Mouse (Mus musculus): ENCODE measurements around the gene Casp7.
"Not testable (repeated sequence)": the region's sequence is repeated elsewhere in the genome, so short reads cannot be mapped to it uniquely, and the experiment has no call there.

Casp7 gene

GRCm38 (mm10) chr19:56385546-56385945, 11.4 kb upstream of the Casp7 start:
- no peak for DNase-seq (ENCODE audit: extremely low spot score)

- DNase-seq (ENCODE audit: extremely low spot score) = no peak
Measured at GRCm38 (mm10) chr19:56386095-56386494, 10.8 kb upstream of the Casp7 start.

- DNase-seq (ENCODE audit: extremely low spot score) = no peak
Measured at GRCm38 (mm10) chr19:56387726-56388302, 9.1 kb upstream of the Casp7 start.

- no peak for DNase-seq (ENCODE audit: extremely low spot score)
Measured at GRCm38 (mm10) chr19:56389176-56389575, 7.8 kb upstream of the Casp7 start.

- DNase-seq (ENCODE audit: extremely low spot score) = no peak
Measured at GRCm38 (mm10) chr19:56389879-56390278, 7.0 kb upstream of the Casp7 start, which contains the start of gene Nrap. Gene Nrap (minus strand): TSS chr19:56390037.

- DNase-seq (ENCODE audit: extremely low spot score) = no peak
Measured at GRCm38 (mm10) chr19:56391307-56392046, 5.5 kb upstream of the Casp7 start.

GRCm38 (mm10) chr19:56393311-56393866, 3.5 kb upstream of the Casp7 start:
- DNase-seq (ENCODE audit: extremely low spot score) = no peak

- DNase-seq (ENCODE audit: extremely low spot score) = no peak
Measured at GRCm38 (mm10) chr19:56395183-56395935, 1.6 kb upstream of the Casp7 start.

GRCm38 (mm10) chr19:56396227-56396626, 702 bp upstream of the Casp7 start:
- DNase-seq (ENCODE audit: extremely low spot score) = no peak

- no peak for DNase-seq (ENCODE audit: extremely low spot score)
Measured at GRCm38 (mm10) chr19:56397663-56398527, 966 bp downstream of the Casp7 start.

GRCm38 (mm10) chr19:56398528-56398795, 1.5 kb downstream of the Casp7 start:
- no peak for DNase-seq (ENCODE audit: extremely low spot score)

GRCm38 (mm10) chr19:56400200-56400599, 3.3 kb downstream of the Casp7 start:
- peak; percentile 42 for DNase-seq (ENCODE audit: extremely low spot score)

- DNase-seq (ENCODE audit: extremely low spot score) = no peak
Measured at GRCm38 (mm10) chr19:56401864-56402263, 4.9 kb downstream of the Casp7 start.

- no peak for DNase-seq (ENCODE audit: extremely low spot score)
Measured at GRCm38 (mm10) chr19:56405824-56406223, 8.9 kb downstream of the Casp7 start.

- no peak for DNase-seq (ENCODE audit: extremely low spot score)
Measured at GRCm38 (mm10) chr19:56406581-56406980, 9.7 kb downstream of the Casp7 start.

GRCm38 (mm10) chr19:56409884-56410283, 13.0 kb downstream of the Casp7 start:
- DNase-seq (ENCODE audit: extremely low spot score) = not testable (repeated sequence)

GRCm38 (mm10) chr19:56418404-56418803, 21.5 kb downstream of the Casp7 start:
- DNase-seq (ENCODE audit: extremely low spot score) = no peak

- DNase-seq (ENCODE audit: extremely low spot score) = no peak
Measured at GRCm38 (mm10) chr19:56419452-56419851, 22.5 kb downstream of the Casp7 start.

GRCm38 (mm10) chr19:56420345-56420744, 23.4 kb downstream of the Casp7 start:
- DNase-seq (ENCODE audit: extremely low spot score) = no peak

- DNase-seq (ENCODE audit: extremely low spot score) = peak; percentile 85
Measured at GRCm38 (mm10) chr19:56422476-56423338, 25.8 kb downstream of the Casp7 start.

- DNase-seq (ENCODE audit: extremely low spot score) = no peak
Measured at GRCm38 (mm10) chr19:56423370-56423769, 26.4 kb downstream of the Casp7 start.

Measured in embryo, embryonic 9.5 days (tissue).